Mouse (Mus musculus) cortical plate, adult 2 months (tissue): ENCODE results near the gene Sepsecs. TPM values are rescaled to one million over a fixed set of nuclear protein-coding genes. Genes with fewer than 3 reads are reported as not detected.

Experiments used
- H3K27ac ChIP-seq: fragments of 200-500 bp; 2 replicates; pipeline ENCODE4 v1.5.1; 2012; ENCODE audit warnings: low read length, control low read depth, inconsistent platforms; ENCODE audit not compliant: insufficient read depth
- H3K4me1 ChIP-seq: fragments of 200-500 bp; 2 replicates; pipeline ENCODE4 v1.6.1; 2011; ENCODE audit warnings: low read length; ENCODE audit not compliant: control insufficient read depth, insufficient read depth
- H3K4me3 ChIP-seq: fragments of 200-500 bp; 2 replicates; pipeline ENCODE4 v1.5.1; 2011; ENCODE audit warnings: mild to moderate bottlenecking, low read length, control low read depth; ENCODE audit not compliant: insufficient read depth
- CTCF ChIP-seq: fragments of 200-500 bp; IDR thresholded peaks from 2 replicates; pipeline ENCODE4 v1.5.1; 2011; ENCODE audit warnings: mild to moderate bottlenecking, control low read depth, low read length; ENCODE audit not compliant: insufficient read depth; ENCODE audit errors: extremely low read depth
- POLR2A ChIP-seq: fragments of 200-500 bp; IDR thresholded peaks from 2 replicates; pipeline ENCODE4 v1.6.1; 2011; ENCODE audit warnings: mild to moderate bottlenecking, low read length, control low read depth; ENCODE audit not compliant: insufficient read depth; ENCODE audit errors: extremely low read depth
- polyA plus RNA-seq: library from polyadenylated mRNA; depleted of rRNA; stranded (reverse); fragments of >200 nt; gene quantifications from 2 replicates; pipeline ENCODE4 v1.2.3, GENCODE M21; 2012; rRNA removed

Sepsecs gene
- polyA plus RNA-seq, 1 experiment, result 10.5 TPM

DNA sequence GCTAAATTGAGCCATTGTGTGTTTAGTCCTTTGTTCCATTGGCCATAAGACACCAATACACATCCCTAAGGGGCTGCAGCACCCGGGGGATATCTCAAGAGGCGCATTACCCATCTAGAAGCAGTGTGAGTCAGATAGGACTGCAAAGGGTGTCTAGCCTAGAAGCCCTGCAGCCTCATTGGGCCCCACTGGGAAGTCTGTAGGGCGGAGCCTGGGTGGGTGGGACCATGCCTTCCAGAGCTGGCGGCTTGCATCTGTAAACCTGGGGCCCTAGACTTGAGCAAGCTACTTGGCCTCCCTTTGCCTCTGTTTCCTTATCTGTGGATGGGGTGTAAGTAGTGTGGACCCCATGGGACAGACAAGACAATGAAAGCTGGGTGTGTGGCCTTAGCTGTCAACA is 54.8 kb downstream of the Sepsecs start:
- Histone ChIP-seq H3K27ac (no peak overlapping the region), H3K4me3 (no peak overlapping the region), H3K4me1 (peaks cover 10% of the 10 kb centered on the region)
- TF ChIP-seq CTCF (no peak), POLR2A (no peak)

DNA sequence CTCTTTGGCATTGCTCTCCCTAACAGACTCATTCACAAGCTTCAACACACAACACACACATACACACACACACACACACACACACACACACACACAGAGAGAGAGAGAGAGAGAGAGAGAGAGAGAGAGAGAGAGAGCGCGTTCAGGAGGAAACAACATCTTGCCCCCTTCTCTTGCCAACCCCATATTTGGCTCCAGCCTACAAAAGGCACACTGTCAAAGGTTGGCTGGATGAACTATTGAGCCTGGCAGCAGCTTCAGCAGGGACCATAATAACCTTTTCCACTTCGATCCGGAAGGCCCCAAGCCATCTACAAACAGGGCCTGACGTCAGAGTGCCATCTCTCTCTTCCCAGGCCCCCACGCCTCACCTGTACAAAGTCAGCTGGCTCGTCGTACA is 56.7 kb downstream of the Sepsecs start:
- Histone ChIP-seq H3K4me1 (peaks cover 4% of the 10 kb centered on the region), H3K27ac (no peak overlapping the region), H3K4me3 (no peak overlapping the region)
- TF ChIP-seq CTCF, result no peak
- no peak for TF ChIP-seq POLR2A

DNA sequence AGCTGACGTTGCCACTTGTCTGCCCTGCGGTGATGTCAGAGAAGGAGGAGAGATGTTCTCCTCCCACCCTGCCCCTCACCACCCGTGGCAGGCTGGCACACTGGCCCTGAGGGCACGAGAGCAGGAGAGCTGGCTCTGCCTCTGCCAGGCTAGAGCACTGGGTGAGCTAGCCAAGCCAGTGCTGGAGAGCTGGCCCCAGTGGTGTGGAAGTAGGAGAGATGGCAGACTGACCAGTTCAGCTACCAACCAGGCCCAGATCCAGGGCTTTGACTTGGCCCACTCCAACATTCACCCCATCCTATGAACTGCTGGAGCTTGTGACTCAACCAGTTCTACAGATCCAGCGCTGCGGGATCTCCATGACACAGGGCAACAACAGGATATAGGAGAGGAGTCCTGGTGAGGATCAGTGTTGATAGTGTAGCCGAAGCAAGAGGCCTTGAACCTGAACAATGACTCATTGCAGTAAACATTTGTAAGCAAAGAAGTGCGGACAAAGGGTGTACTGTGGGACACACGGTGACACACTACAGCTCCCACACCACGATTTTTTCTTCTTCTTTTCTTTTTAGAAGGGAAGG is 58.1 kb downstream of the Sepsecs start:
- Histone ChIP-seq H3K27ac (no peak overlapping the region), H3K4me3 (no peak overlapping the region), H3K4me1 (no peaks in the 10 kb centered on the region; the same call in 1 of the 2 replicates)
- TF ChIP-seq POLR2A (no peak), CTCF (no peak)

DNA sequence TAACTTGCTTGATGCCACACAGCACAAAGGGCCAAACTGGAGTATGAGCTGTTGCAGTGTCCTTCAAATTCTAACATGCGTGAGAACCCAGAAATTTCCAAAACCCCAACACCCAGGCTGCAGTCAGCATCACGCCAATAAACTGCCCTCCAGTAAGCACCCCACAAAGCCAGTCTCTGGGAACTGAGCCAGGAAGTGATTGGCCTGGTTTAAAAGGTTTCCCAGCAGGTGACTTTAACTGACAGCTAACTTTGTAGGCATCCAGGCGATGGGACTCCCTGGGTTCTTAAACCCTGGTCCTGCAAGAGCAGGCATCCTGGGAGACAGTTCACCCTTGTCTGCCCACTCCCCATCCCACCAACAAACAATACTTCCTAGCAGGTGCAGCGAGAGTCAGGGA is 59.2 kb downstream of the Sepsecs start:
- no peak for TF ChIP-seq CTCF
- TF ChIP-seq POLR2A, result no peak
- H3K4me1 ChIP-seq, result no peaks in the 10 kb centered on the region

DNA sequence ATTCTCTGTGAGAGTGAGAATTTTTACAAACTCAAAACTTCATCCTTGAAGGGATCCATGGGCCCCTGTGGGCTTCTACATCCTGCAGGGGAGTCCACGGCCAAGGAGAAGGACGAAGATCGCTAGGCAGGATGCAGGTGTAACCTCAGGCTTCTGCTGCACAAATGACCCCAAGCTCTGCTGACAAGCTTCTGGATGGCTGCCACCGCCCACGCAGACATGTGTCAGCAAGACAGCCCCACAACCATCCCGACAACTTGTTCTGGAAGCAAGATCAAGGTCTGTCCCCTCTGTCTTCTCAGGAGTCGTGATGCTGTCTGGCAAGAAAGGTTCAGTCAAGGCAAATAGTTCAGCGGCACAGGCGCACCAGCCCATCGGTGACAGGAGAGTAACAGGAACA is 59.8 kb downstream of the Sepsecs start:
- Histone ChIP-seq H3K4me3 (no peak overlapping the region), H3K27ac (no peak overlapping the region), H3K4me1 (no peaks in the 10 kb centered on the region)
- TF ChIP-seq CTCF (no peak), POLR2A (no peak)

More for the DNA sequence above, 59.2 kb downstream of the Sepsecs start:
- H3K27ac ChIP-seq, result no peak overlapping the region
- no peak overlapping the region for H3K4me3 ChIP-seq

DNA sequence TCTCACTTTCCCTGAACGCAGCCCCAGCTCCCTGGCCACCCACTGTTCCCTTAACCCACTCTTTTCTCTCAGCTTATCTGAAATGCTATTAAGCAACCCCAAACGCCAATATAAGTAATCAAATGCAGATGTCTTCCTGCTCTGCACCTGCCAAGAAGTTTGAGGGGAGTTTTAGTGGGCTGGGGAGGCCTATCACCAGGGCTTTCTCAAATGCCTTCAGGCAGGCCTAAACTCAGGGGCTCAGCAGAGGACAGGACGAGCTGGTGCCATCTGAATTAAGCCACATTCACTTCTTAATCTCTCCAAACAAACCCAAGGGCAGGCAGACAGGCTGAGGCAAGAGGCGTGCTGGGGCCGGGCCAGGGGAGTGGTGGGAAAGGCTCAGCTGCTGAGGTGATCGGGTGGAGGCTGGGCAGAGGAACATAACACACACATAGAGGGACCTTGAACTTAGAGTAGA is 64.9 kb downstream of the Sepsecs start:
- Histone ChIP-seq H3K4me1 (no peaks in the 10 kb centered on the region), H3K4me3 (no peak overlapping the region), H3K27ac (no peak overlapping the region)
- TF ChIP-seq POLR2A, result no peak
- TF ChIP-seq CTCF, result no peak

DNA sequence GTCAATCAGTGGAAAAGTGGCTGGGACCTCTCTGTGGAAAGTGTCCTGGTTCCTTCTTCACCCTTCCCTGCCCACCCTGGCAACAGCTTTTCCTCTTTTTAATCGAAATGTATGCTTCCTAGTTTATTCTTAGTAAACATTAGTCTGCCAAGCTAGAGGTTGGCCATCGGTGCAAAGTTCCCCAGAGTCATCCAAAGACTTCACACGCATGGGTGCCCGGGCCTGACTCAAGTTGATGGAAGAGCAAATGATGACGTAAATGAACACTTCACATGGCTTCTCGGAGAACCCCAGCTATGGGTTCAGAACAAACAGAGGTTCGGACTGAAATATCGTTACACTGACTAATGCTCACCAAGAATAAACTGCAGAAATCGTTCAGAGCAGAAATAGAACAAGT is 78.9 kb downstream of the Sepsecs start:
- H3K27ac ChIP-seq, result no peak overlapping the region
- no peaks in the 10 kb centered on the region for H3K4me1 ChIP-seq
- no peak for TF ChIP-seq POLR2A
- TF ChIP-seq CTCF, result no peak
- H3K4me3 ChIP-seq, result no peak overlapping the region

Other genes with a start within 250 kb of the Sepsecs start
- 37.0 and 44.4 TPM in 2 replicates for gene Ccdc149, start 198.2 kb downstream of the Sepsecs start, polyA plus RNA-seq
- 25.6 and 26.1 TPM in 2 replicates for gene Lgi2, start 103.2 kb downstream of the Sepsecs start, polyA plus RNA-seq
- 2.1 and 2.5 TPM in 2 replicates for gene Pi4k2b, start 71.9 kb upstream of the Sepsecs start, polyA plus RNA-seq
- 11.2 and 12.5 TPM in 2 replicates for gene Zcchc4, start 105.7 kb upstream of the Sepsecs start, polyA plus RNA-seq
- gene Anapc4, start 164.3 kb upstream of the Sepsecs start, polyA plus RNA-seq, result 98.5 and 114 TPM in 2 replicates